Comparison of ENCODE assay signal across 10 mouse cellular contexts in the genomic region with DNA sequence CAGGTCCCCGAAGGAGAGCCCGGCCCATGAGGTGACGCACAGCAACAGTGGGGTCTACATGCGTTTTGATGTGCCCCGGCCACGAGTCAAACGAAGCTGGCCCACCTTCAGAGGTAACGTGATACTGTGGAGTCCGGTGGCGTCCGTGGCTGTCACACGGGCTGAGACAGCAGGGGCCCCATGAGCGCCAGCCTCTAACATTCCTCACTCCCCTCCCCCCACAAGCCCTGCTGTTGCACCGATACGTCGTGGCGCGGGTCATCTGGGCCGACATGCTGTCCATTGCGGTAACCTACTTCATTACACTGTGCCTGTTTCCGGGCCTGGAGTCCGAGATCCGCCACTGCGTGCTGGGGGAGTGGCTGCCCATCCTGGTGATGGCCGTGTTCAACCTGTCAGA. TPM values are rescaled to one million over a fixed set of nuclear protein-coding genes. Genes with fewer than 3 reads are reported as not detected.
DNase-seq lines count a peak whose midpoint lies in the region; ATAC-seq and TF ChIP-seq lines count a peak whose summit lies in the region.
"Had no signal": no experiment of that assay in that cellular context is flagged by ENCODE, and none has a peak within 500 bp of the region (broad histone marks: within the 10 kb centered on the region; RNA-seq: fewer than 3 reads in every experiment).

No protein-coding gene starts in this region.

- H3K4me1 ChIP-seq in intestine, embryonic 14.5 days (replicated peaks; ENCODE audit: control insufficient read depth, insufficient read depth, low read length), result no peaks in the 10 kb centered on the region
- H3K4me1 ChIP-seq in intestine, postnatal 0 days (replicated peaks; ENCODE audit: control insufficient read depth, insufficient read depth, low read length), result no peaks in the 10 kb centered on the region
- peaks cover 4% of the 10 kb centered on the region; the same call in 1 of the 2 replicates for H3K4me1 ChIP-seq in neural tube, embryonic 13.5 days (replicated peaks)
- H3K4me1 ChIP-seq in stomach, postnatal 0 days (replicated peaks; ENCODE audit: control insufficient read depth, insufficient read depth), result no peaks in the 10 kb centered on the region
- H3K4me1 ChIP-seq: liver, embryonic 13.5 days had no signal

- intact Hi-C loops in gastrocnemius, adult 2 months (cut with DNase I), result loop anchor here (1.0 to 5.0 kb wide), 3 partner anchors 137 to 241 kb away; no protein-coding TSS in a partner anchor
- intact Hi-C loops in gastrocnemius, postnatal 14 days (cut with DNase I; ENCODE audit: low total_unique reads), result loop anchor here (5.0 to 10.0 kb wide), 3 partner anchors 136 to 234 kb away; no protein-coding TSS in a partner anchor

- 66% methylated on average over 25 of the region's 25 CpGs for WGBS in intestine, embryonic 14.5 days
- WGBS in intestine, postnatal 0 days, result 66% methylated on average over 25 of the region's 25 CpGs
- WGBS in neural tube, embryonic 13.5 days, result 74% methylated on average over 25 of the region's 25 CpGs
- 60% methylated on average over 25 of the region's 25 CpGs for WGBS in stomach, postnatal 0 days

- H3K9me3 ChIP-seq in intestine, embryonic 14.5 days (ENCODE audit: control insufficient read depth, low read length), result no peaks in the 10 kb centered on the region
- no peaks in the 10 kb centered on the region for H3K9me3 ChIP-seq in intestine, postnatal 0 days (ENCODE audit: control insufficient read depth)
- no peaks in the 10 kb centered on the region for H3K9me3 ChIP-seq in neural tube, embryonic 13.5 days
- no peaks in the 10 kb centered on the region for H3K9me3 ChIP-seq in stomach, postnatal 0 days (ENCODE audit: control insufficient read depth, low read length)
- H3K9me3 ChIP-seq: liver, embryonic 13.5 days had no signal

- TF ChIP-seq CTCF in gastrocnemius, adult 2 months (IDR thresholded peaks at IDR 0.05), result no peak
- no peak for TF ChIP-seq CTCF in intestine, postnatal 0 days (IDR thresholded peaks at IDR 0.05; ENCODE audit: low read depth)
- no peak for TF ChIP-seq CTCF in stomach, postnatal 0 days (IDR thresholded peaks at IDR 0.05; ENCODE audit: low read depth)

- DNase-seq in gastrocnemius, adult 2 months, result peak; percentile 38
- no peak for DNase-seq in gastrocnemius, postnatal 14 days
- no peak for DNase-seq in intestine, embryonic 14.5 days (ENCODE audit: low spot score)
- no peak for DNase-seq in neural tube, embryonic 10.5 days (ENCODE audit: extremely low spot score, low spot score)
- DNase-seq in stomach, postnatal 0 days (ENCODE audit: low spot score), result no peak
- DNase-seq in retina, embryonic 14.5 days (ENCODE audit: low spot score), result no peak

- no peak overlapping the region for H3K4me2 ChIP-seq in intestine, embryonic 14.5 days (ENCODE audit: low read length)
- no peak overlapping the region for H3K4me2 ChIP-seq in intestine, postnatal 0 days (replicated peaks; ENCODE audit: low read depth)
- no peak overlapping the region for H3K4me2 ChIP-seq in neural tube, embryonic 13.5 days
- H3K4me2 ChIP-seq in stomach, postnatal 0 days (replicated peaks; ENCODE audit: low read depth), result no peak overlapping the region
- H3K4me2 ChIP-seq: liver, embryonic 13.5 days had no signal

- no peak overlapping the region for H3K9ac ChIP-seq in intestine, embryonic 14.5 days (ENCODE audit: low read length)
- H3K9ac ChIP-seq in intestine, postnatal 0 days (ENCODE audit: low read depth, low read length), result no peak overlapping the region
- H3K9ac ChIP-seq in neural tube, embryonic 13.5 days, result no peak overlapping the region
- H3K9ac ChIP-seq in stomach, postnatal 0 days (ENCODE audit: low read length), result no peak overlapping the region
- H3K9ac ChIP-seq: liver, embryonic 13.5 days had no signal

- no peak overlapping the region for H3K27ac ChIP-seq in gastrocnemius, adult 2 months
- no peak overlapping the region for H3K27ac ChIP-seq in intestine, embryonic 14.5 days (ENCODE audit: low read depth)
- no peak overlapping the region for H3K27ac ChIP-seq in intestine, postnatal 0 days (ENCODE audit: low read depth, low read length)
- H3K27ac ChIP-seq in neural tube, embryonic 13.5 days (replicated peaks), result no peak overlapping the region
- no peak overlapping the region for H3K27ac ChIP-seq in stomach, postnatal 0 days (replicated peaks)
- H3K27ac ChIP-seq: layer of hippocampus, adult 2 months; liver, embryonic 13.5 days had no signal

- H3K27me3 ChIP-seq in intestine, embryonic 14.5 days (replicated peaks; ENCODE audit: control insufficient read depth, insufficient read depth, low read length), result no peaks in the 10 kb centered on the region
- H3K27me3 ChIP-seq in intestine, postnatal 0 days (replicated peaks; ENCODE audit: control insufficient read depth, insufficient read depth, low read length), result no peaks in the 10 kb centered on the region
- H3K27me3 ChIP-seq in neural tube, embryonic 13.5 days, result no peaks in the 10 kb centered on the region
- H3K27me3 ChIP-seq in stomach, postnatal 0 days (ENCODE audit: control insufficient read depth, insufficient read depth, low read length), result no peaks in the 10 kb centered on the region

- no peaks in the 10 kb centered on the region for H3K36me3 ChIP-seq in intestine, embryonic 14.5 days (ENCODE audit: control insufficient read depth, insufficient read depth, low read length)
- H3K36me3 ChIP-seq in intestine, postnatal 0 days (ENCODE audit: control insufficient read depth, insufficient read depth), result no peaks in the 10 kb centered on the region
- H3K36me3 ChIP-seq in neural tube, embryonic 13.5 days, result peaks cover 72% of the 10 kb centered on the region
- H3K36me3 ChIP-seq in stomach, postnatal 0 days (ENCODE audit: control insufficient read depth, insufficient read depth, low read length), result no peaks in the 10 kb centered on the region
- H3K36me3 ChIP-seq: liver, embryonic 13.5 days had no signal

- 0 out of 2 replicates have a peak, but pooled peaks have one; percentile 20 for ATAC-seq in intestine, embryonic 14.5 days (replicated peaks; ENCODE audit: low FRiP score, low TSS enrichment, low read depth)
- no peak for ATAC-seq in intestine, postnatal 0 days
- ATAC-seq in neural tube, embryonic 13.5 days (ENCODE audit: low read depth), result 0 out of 2 replicates have a peak, but pooled peaks have one; percentile 7
- ATAC-seq in stomach, postnatal 0 days (ENCODE audit: low FRiP score, low TSS enrichment), result 0 out of 2 replicates have a peak, but pooled peaks have one; percentile 10

- no peak overlapping the region for H3K4me3 ChIP-seq in gastrocnemius, adult 2 months
- no peak overlapping the region for H3K4me3 ChIP-seq in intestine, embryonic 14.5 days (ENCODE audit: low read depth, low read length)
- H3K4me3 ChIP-seq in intestine, postnatal 0 days (ENCODE audit: low read depth, low read length), result no peak overlapping the region
- no peak overlapping the region for H3K4me3 ChIP-seq in neural tube, embryonic 13.5 days
- no peak overlapping the region for H3K4me3 ChIP-seq in stomach, postnatal 0 days (ENCODE audit: low read depth, low read length)
- H3K4me3 ChIP-seq: layer of hippocampus, adult 2 months; liver, embryonic 13.5 days had no signal

- TF ChIP-seq EP300 in stomach, postnatal 0 days (optimal IDR thresholded peaks at IDR 0.05), result no peak

RNA-seq across cellular contexts. Expression of gene Slc29a4, which starts 26.2 kb away (rescaled TPM):
- not detected for total RNA-seq in gastrocnemius, adult 2 months (2021)
- total RNA-seq in gastrocnemius, postnatal 14 days (2021), result under 1 TPM; 0.29 to 0.37 TPM
- 9.7 and 10.6 TPM in 2 replicates for polyA plus RNA-seq in intestine, embryonic 14.5 days (2014; fragmentation: Nextera tagmentation; extraction: Ambion mirVana)
- 2.9 and 3.5 TPM in 2 replicates for polyA plus RNA-seq in intestine, postnatal 0 days (2015; fragmentation: Nextera tagmentation; extraction: Ambion mirVana)
- 79.8 and 82.1 TPM in 2 replicates for polyA plus RNA-seq in neural tube, embryonic 13.5 days (2015; fragmentation: Nextera tagmentation; extraction: Ambion mirVana)
- 1.5 and 2.3 TPM in 2 replicates for polyA plus RNA-seq in stomach, postnatal 0 days (2015; fragmentation: Nextera tagmentation; extraction: Ambion mirVana)
